Mouse (Mus musculus) ES-E14 (cell line): ENCODE results near the gene Arpc5l. TPM values are rescaled to one million over a fixed set of nuclear protein-coding genes. Genes with fewer than 3 reads are reported as not detected.

ENCODE experiments used
- DNase-seq: peaks from one replicate; pipeline ENCODE4 v3.0.0-alpha.2; 2013; ENCODE audit warnings: low read depth, low spot score
- H3K27ac ChIP-seq: 2 replicates; pipeline ENCODE4 v1.5.1; 2012; ENCODE audit warnings: low read depth, mild to moderate bottlenecking, low read length, moderate library complexity, mixed read lengths; ENCODE audit not compliant: poor library complexity, insufficient read depth, severe bottlenecking
- H3K36me3 ChIP-seq: 2 replicates; pipeline ENCODE4 v1.6.1; 2012; ENCODE audit warnings: mild to moderate bottlenecking, low read length, moderate library complexity, mixed read lengths; ENCODE audit not compliant: control insufficient read depth, poor library complexity, insufficient read depth, severe bottlenecking
- H3K4me1 ChIP-seq, 2 experiments: fragments of 150-350 bp in 1 of 2; sonication (generic) in 1 of 2; 2 replicates each; pipeline ENCODE4 v1.6.1; 2012; ENCODE audit warnings: low read length in 2 of 2, mild to moderate bottlenecking in 1 of 2, mixed read lengths in 1 of 2; ENCODE audit not compliant: control insufficient read depth in 2 of 2, insufficient read depth in 2 of 2, poor library complexity in 1 of 2
- H3K4me3 ChIP-seq, 2 experiments: fragments of 150-350 bp in 1 of 2; sonication (generic) in 1 of 2; 2 replicates each; pipeline ENCODE4 v1.5.1; 2012; ENCODE audit warnings: low read length in 2 of 2, low read depth in 1 of 2, mild to moderate bottlenecking in 1 of 2, mixed read lengths in 1 of 2; ENCODE audit not compliant: insufficient read depth in 1 of 2, poor library complexity in 1 of 2, severe bottlenecking in 1 of 2
- H3K9ac ChIP-seq: 2 replicates; pipeline ENCODE4 v1.6.1; 2012; ENCODE audit warnings: low read depth, mild to moderate bottlenecking, low read length, mixed read lengths; ENCODE audit not compliant: poor library complexity, insufficient read depth, severe bottlenecking
- H3K9me3 ChIP-seq: fragments of 150-350 bp; sonication (generic); 2 replicates; pipeline ENCODE4 v1.6.1; 2012; ENCODE audit warnings: low read depth, mild to moderate bottlenecking, low read length; ENCODE audit not compliant: control insufficient read depth, insufficient read depth
- CHD2 ChIP-seq: IDR thresholded peaks from 2 replicates; pipeline ENCODE4 v1.6.1; 2014; ENCODE audit warnings: mild to moderate bottlenecking, low read depth, low read length, inconsistent platforms
- HCFC1 ChIP-seq: IDR thresholded peaks from 2 replicates; pipeline ENCODE4 v1.6.1; 2012; ENCODE audit warnings: low read length, inconsistent platforms, borderline replicate concordance; ENCODE audit not compliant: insufficient read depth
- MAFK ChIP-seq: IDR thresholded peaks from 2 replicates; pipeline ENCODE4 v1.6.1; 2014; ENCODE audit warnings: mild to moderate bottlenecking, low read depth, low read length, inconsistent platforms; ENCODE audit not compliant: insufficient read depth
- ZC3H11A ChIP-seq: IDR thresholded peaks from 2 replicates; pipeline ENCODE4 v1.6.1; 2012; ENCODE audit warnings: low read depth, mild to moderate bottlenecking, inconsistent platforms, low read length, borderline replicate concordance
- ZNF384 ChIP-seq: IDR thresholded peaks from 2 replicates; pipeline ENCODE4 v1.6.1; 2012; ENCODE audit warnings: low read depth, low read length, inconsistent platforms
- in situ Hi-C, 2 experiments: fragments of 600-800 bp; cut with MboI; formaldehyde crosslinking; loops; one replicate each; pipeline ENCODE4 v1.15.1; 2025; ENCODE audit warnings: low sequenced_read_pairs in 2 of 2, inconsistent platforms in 1 of 2; ENCODE audit not compliant: unreplicated experiment in 2 of 2
- total RNA-seq: library from RNA; depleted of rRNA; stranded (reverse); fragments of 300-350 nt; gene quantifications from 2 replicates; pipeline ENCODE4 v1.2.3, GENCODE M21; 2012

Arpc5l gene
- total RNA-seq, 1 experiment: 58.4 TPM

- DNase-seq: no peak
- no peak overlapping the region for H3K27ac ChIP-seq
- H3K9ac ChIP-seq: no peak overlapping the region
- no peak overlapping the region for H3K4me3 ChIP-seq
- no peaks in the 10 kb centered on the region for H3K4me1 ChIP-seq
- no peak for TF ChIP-seq CHD2
- no peak for TF ChIP-seq HCFC1
- TF ChIP-seq ZC3H11A: no peak
- TF ChIP-seq ZNF384: no peak
- no peak for TF ChIP-seq MAFK
- in situ Hi-C loops: no loop called here
- H3K9me3 ChIP-seq: no peaks in the 10 kb centered on the region
- peaks cover 19% of the 10 kb centered on the region for H3K36me3 ChIP-seq
These were observed 11.4 kb downstream of the Arpc5l start for GRCm38 (mm10) chr2:39016581-39016980.

GRCm38 (mm10) chr2:39020004-39020403 is 14.9 kb downstream of the Arpc5l start:
- Histone ChIP-seq H3K9ac (no peak overlapping the region), H3K9me3 (no peaks in the 10 kb centered on the region), H3K36me3 (peaks cover 12% of the 10 kb centered on the region), H3K4me1 (no peaks in the 10 kb centered on the region), H3K27ac (no peak overlapping the region), H3K4me3 (no peak overlapping the region)
- in situ Hi-C loops: no loop called here
- no peak for DNase-seq
- TF ChIP-seq CHD2: no peak
- no peak for TF ChIP-seq MAFK
- no peak for TF ChIP-seq HCFC1
- no peak for TF ChIP-seq ZC3H11A
- no peak for TF ChIP-seq ZNF384

GRCm38 (mm10) chr2:39031611-39032010 is 26.5 kb downstream of the Arpc5l start:
- DNase-seq: no peak
- H3K4me1 ChIP-seq: no peaks in the 10 kb centered on the region
- in situ Hi-C loops: no loop called here
- no peak overlapping the region for H3K27ac ChIP-seq
- no peaks in the 10 kb centered on the region for H3K9me3 ChIP-seq
- no peak overlapping the region for H3K4me3 ChIP-seq
- TF ChIP-seq CHD2 (no peak), ZC3H11A (no peak), MAFK (no peak), HCFC1 (no peak), ZNF384 (no peak)
- no peak overlapping the region for H3K9ac ChIP-seq
- H3K36me3 ChIP-seq: peaks cover 18% of the 10 kb centered on the region

- no peaks in the 10 kb centered on the region for H3K9me3 ChIP-seq
- in situ Hi-C loops: no loop called here
- no peaks in the 10 kb centered on the region for H3K36me3 ChIP-seq
- no peak overlapping the region for H3K9ac ChIP-seq
- H3K27ac ChIP-seq: no peak overlapping the region
- DNase-seq: no peak
- H3K4me3 ChIP-seq: no peak overlapping the region
- no peaks in the 10 kb centered on the region for H3K4me1 ChIP-seq
- no peak for TF ChIP-seq CHD2
- no peak for TF ChIP-seq HCFC1
- TF ChIP-seq ZC3H11A: no peak
- no peak for TF ChIP-seq ZNF384
- TF ChIP-seq MAFK: no peak
These were observed 35.1 kb downstream of the Arpc5l start for GRCm38 (mm10) chr2:39040215-39040614.

- in situ Hi-C loops: no loop called here
- Histone ChIP-seq H3K27ac (no peak overlapping the region), H3K4me1 (no peaks in the 10 kb centered on the region), H3K4me3 (no peak overlapping the region), H3K9me3 (no peaks in the 10 kb centered on the region), H3K36me3 (peaks cover 3% of the 10 kb centered on the region; the same call in 1 of the 2 replicates), H3K9ac (no peak overlapping the region)
- TF ChIP-seq HCFC1: no peak
- no peak for TF ChIP-seq MAFK
- no peak for TF ChIP-seq ZNF384
- no peak for TF ChIP-seq ZC3H11A
- TF ChIP-seq CHD2: no peak
- no peak for DNase-seq
These were observed 43.4 kb downstream of the Arpc5l start for GRCm38 (mm10) chr2:39048515-39048914.
